Mouse (Mus musculus) neural tube, embryonic 15.5 days (tissue): ENCODE measurements at regions not wholly inside any gene's neighbourhood (a gene's known extent, or its start where the extent isn't known, plus 50 kb on each side); places are given as distances from the start of the nearest gene placed in this dataset.

Source experiments
- ATAC-seq: fragments of 200-750 bp; cut with Nextera tagmentation; 2 replicates; pipeline ENCODE4 v1.8.0; 2017; ENCODE audit warnings: mild to moderate bottlenecking, moderate TSS enrichment, moderate library complexity; ENCODE audit not compliant: low FRiP score
- H3K27ac ChIP-seq: fragments of 300-500 bp; sonication (generic); replicated peaks from 2 replicates; pipeline ENCODE4 v1.5.1; 2015; ENCODE audit warnings: mild to moderate bottlenecking, inconsistent platforms
- H3K27me3 ChIP-seq: fragments of 300-500 bp; sonication (generic); replicated peaks from 2 replicates; pipeline ENCODE4 v1.6.1; 2015; ENCODE audit warnings: inconsistent platforms
- H3K36me3 ChIP-seq: fragments of 300-500 bp; sonication (generic); 2 replicates; pipeline ENCODE4 v1.6.1; 2015; ENCODE audit warnings: inconsistent platforms
- H3K4me1 ChIP-seq: fragments of 300-500 bp; sonication (generic); 2 replicates; pipeline ENCODE4 v1.6.1; 2015; ENCODE audit warnings: inconsistent platforms
- H3K4me2 ChIP-seq: fragments of 300-500 bp; sonication (generic); 2 replicates; pipeline ENCODE4 v1.6.1; 2015; ENCODE audit warnings: inconsistent platforms, mild to moderate bottlenecking, moderate library complexity
- H3K4me3 ChIP-seq: fragments of 300-500 bp; sonication (generic); replicated peaks from 2 replicates; pipeline ENCODE4 v1.5.1; 2015; ENCODE audit warnings: mild to moderate bottlenecking, inconsistent platforms
- H3K9ac ChIP-seq: fragments of 300-500 bp; sonication (generic); replicated peaks from 2 replicates; pipeline ENCODE4 v1.6.1; 2015; ENCODE audit warnings: mild to moderate bottlenecking, inconsistent platforms
- H3K9me3 ChIP-seq: fragments of 300-500 bp; sonication (generic); replicated peaks from 2 replicates; pipeline ENCODE4 v1.6.1; 2016; ENCODE audit warnings: inconsistent platforms
- WGBS: fragments of 180-500 bp; shearing (Covaris S2); methylation state at CpG from one replicate; pipeline ENCODE4 v1.1.7; 2015; ENCODE audit warnings: mixed read lengths; 5-methylcytosine and 5-hydroxymethylcytosine counted together

- no peaks in the 10 kb centered on the region for H3K9me3 ChIP-seq
- H3K9ac ChIP-seq: no peak overlapping the region
- peaks cover 3% of the 10 kb centered on the region; the same call in 1 of the 2 replicates for H3K4me1 ChIP-seq
- H3K4me3 ChIP-seq: no peak overlapping the region
- H3K36me3 ChIP-seq: no peaks in the 10 kb centered on the region
- no peak for ATAC-seq
- H3K4me2 ChIP-seq: no peak overlapping the region
- no peaks in the 10 kb centered on the region for H3K27me3 ChIP-seq
- H3K27ac ChIP-seq: no peak overlapping the region
- WGBS: 29% methylated on average over 4 of the region's 4 CpGs
These were observed 138.8 kb upstream of the Gpc5 start for GRCm38 (mm10) chr14:114953070-114953665.

- Histone ChIP-seq H3K4me2 (no peak overlapping the region), H3K27ac (no peak overlapping the region), H3K36me3 (no peaks in the 10 kb centered on the region), H3K9me3 (no peaks in the 10 kb centered on the region), H3K4me3 (no peak overlapping the region), H3K4me1 (peaks cover 3% of the 10 kb centered on the region; the same call in 1 of the 2 replicates), H3K9ac (no peak overlapping the region), H3K27me3 (no peaks in the 10 kb centered on the region)
- WGBS: 31% methylated on average over 4 of the region's 4 CpGs
- no peak for ATAC-seq
These were observed 137.7 kb upstream of the Gpc5 start for GRCm38 (mm10) chr14:114954287-114954686.

- no peak overlapping the region for H3K4me3 ChIP-seq
- no peak overlapping the region for H3K27ac ChIP-seq
- WGBS: 60% methylated on average over 2 of the region's 2 CpGs
- no peaks in the 10 kb centered on the region for H3K36me3 ChIP-seq
- no peaks in the 10 kb centered on the region for H3K27me3 ChIP-seq
- no peaks in the 10 kb centered on the region for H3K9me3 ChIP-seq
- peaks cover 3% of the 10 kb centered on the region; the same call in 1 of the 2 replicates for H3K4me1 ChIP-seq
- no peak overlapping the region for H3K4me2 ChIP-seq
- ATAC-seq: no peak
- no peak overlapping the region for H3K9ac ChIP-seq
These were observed 136.4 kb upstream of the Gpc5 start for GRCm38 (mm10) chr14:114955572-114955971.

GRCm38 (mm10) chr14:114960273-114960672, 131.7 kb upstream of the Gpc5 start:
- no peak for ATAC-seq
- WGBS: 45% methylated on average over 5 of the region's 5 CpGs
- Histone ChIP-seq H3K9ac (no peak overlapping the region), H3K4me2 (no peak overlapping the region), H3K27ac (no peak overlapping the region), H3K4me1 (no peaks in the 10 kb centered on the region), H3K9me3 (no peaks in the 10 kb centered on the region), H3K4me3 (no peak overlapping the region), H3K36me3 (no peaks in the 10 kb centered on the region), H3K27me3 (no peaks in the 10 kb centered on the region)

- Histone ChIP-seq H3K4me1 (0 out of 2 replicates have a peak, but pooled peaks cover 6% of the 10 kb centered on the region), H3K27ac (no peak overlapping the region), H3K9ac (no peak overlapping the region), H3K27me3 (no peaks in the 10 kb centered on the region), H3K36me3 (no peaks in the 10 kb centered on the region), H3K4me2 (no peak overlapping the region), H3K9me3 (no peaks in the 10 kb centered on the region), H3K4me3 (no peak overlapping the region)
- no peak for ATAC-seq
- 58% methylated on average over 3 of the region's 3 CpGs for WGBS
These were observed 126.1 kb upstream of the Gpc5 start for GRCm38 (mm10) chr14:114965941-114966340.

GRCm38 (mm10) chr14:114969020-114969419, 123.0 kb upstream of the Gpc5 start:
- Histone ChIP-seq H3K27ac (no peak overlapping the region), H3K9me3 (no peaks in the 10 kb centered on the region), H3K27me3 (no peaks in the 10 kb centered on the region), H3K36me3 (no peaks in the 10 kb centered on the region), H3K9ac (no peak overlapping the region), H3K4me2 (no peak overlapping the region), H3K4me3 (no peak overlapping the region), H3K4me1 (0 out of 2 replicates have a peak, but pooled peaks cover 6% of the 10 kb centered on the region)
- ATAC-seq: no peak
- WGBS: 91% methylated on average over 3 of the region's 3 CpGs

GRCm38 (mm10) chr14:114981120-114981519, 110.9 kb upstream of the Gpc5 start:
- Histone ChIP-seq H3K27ac (no peak overlapping the region), H3K4me2 (no peak overlapping the region), H3K9ac (no peak overlapping the region), H3K27me3 (no peaks in the 10 kb centered on the region), H3K4me1 (no peaks in the 10 kb centered on the region), H3K36me3 (no peaks in the 10 kb centered on the region), H3K9me3 (no peaks in the 10 kb centered on the region), H3K4me3 (no peak overlapping the region)
- no peak; the same call in 1 of the 2 replicates for ATAC-seq
- WGBS: 81% methylated on average over 3 of the region's 3 CpGs

- WGBS: 93% methylated on average over 2 of the region's 2 CpGs
- no peak overlapping the region for H3K4me2 ChIP-seq
- no peaks in the 10 kb centered on the region for H3K9me3 ChIP-seq
- H3K9ac ChIP-seq: no peak overlapping the region
- H3K36me3 ChIP-seq: no peaks in the 10 kb centered on the region
- H3K4me1 ChIP-seq: no peaks in the 10 kb centered on the region
- no peaks in the 10 kb centered on the region for H3K27me3 ChIP-seq
- ATAC-seq: no peak
- H3K4me3 ChIP-seq: no peak overlapping the region
- H3K27ac ChIP-seq: no peak overlapping the region
These were observed 88.8 kb upstream of the Gpc5 start for GRCm38 (mm10) chr14:115003223-115003622.

- H3K4me2 ChIP-seq: no peak overlapping the region
- no peak overlapping the region for H3K27ac ChIP-seq
- ATAC-seq: no peak
- no peaks in the 10 kb centered on the region for H3K9me3 ChIP-seq
- no peak overlapping the region for H3K4me3 ChIP-seq
- no peak overlapping the region for H3K9ac ChIP-seq
- WGBS: 84% methylated on average over 6 of the region's 6 CpGs
- no peaks in the 10 kb centered on the region for H3K36me3 ChIP-seq
- H3K27me3 ChIP-seq: no peaks in the 10 kb centered on the region
- no peaks in the 10 kb centered on the region for H3K4me1 ChIP-seq
These were observed 87.1 kb upstream of the Gpc5 start for GRCm38 (mm10) chr14:115004733-115005405.

GRCm38 (mm10) chr14:115010877-115011276, 81.1 kb upstream of the Gpc5 start:
- Histone ChIP-seq H3K9ac (no peak overlapping the region), H3K4me1 (no peaks in the 10 kb centered on the region), H3K27me3 (no peaks in the 10 kb centered on the region), H3K27ac (no peak overlapping the region), H3K9me3 (no peaks in the 10 kb centered on the region), H3K4me2 (no peak overlapping the region), H3K36me3 (no peaks in the 10 kb centered on the region), H3K4me3 (no peak overlapping the region)
- ATAC-seq: no peak
- whole genome bisulfite sequencing: 91% methylated on average over 3 of the region's 3 CpGs

- 36% methylated on average over 5 of the region's 5 CpGs for WGBS
- no peaks in the 10 kb centered on the region for H3K9me3 ChIP-seq
- H3K4me3 ChIP-seq: no peak overlapping the region
- H3K4me2 ChIP-seq: no peak overlapping the region
- H3K36me3 ChIP-seq: no peaks in the 10 kb centered on the region
- H3K27me3 ChIP-seq: no peaks in the 10 kb centered on the region
- ATAC-seq: no peak
- no peak overlapping the region for H3K9ac ChIP-seq
- H3K4me1 ChIP-seq: no peaks in the 10 kb centered on the region
- H3K27ac ChIP-seq: no peak overlapping the region
These were observed 76.7 kb upstream of the Gpc5 start for GRCm38 (mm10) chr14:115015299-115015698.

GRCm38 (mm10) chr14:115017410-115018153, 74.4 kb upstream of the Gpc5 start:
- Histone ChIP-seq H3K4me2 (peak overlapping the region; percentile 64), H3K4me1 (no peaks in the 10 kb centered on the region), H3K9ac (0 out of 2 replicates have a peak overlapping the region, but pooled peaks have one; percentile 35), H3K4me3 (peak overlapping the region; percentile 39), H3K9me3 (no peaks in the 10 kb centered on the region), H3K36me3 (no peaks in the 10 kb centered on the region), H3K27me3 (no peaks in the 10 kb centered on the region), H3K27ac (no peak overlapping the region)
- WGBS: 20% methylated on average over 22 of the region's 22 CpGs
- peak; percentile 81; the same call in 1 of the 2 replicates for ATAC-seq
